Mouse (Mus musculus) intestine, embryonic 14.5 days (tissue): ENCODE results near the gene Gprin1. TPM values are rescaled to one million over a fixed set of nuclear protein-coding genes. Genes with fewer than 3 reads are reported as not detected.

Experiments
- ATAC-seq: fragments of 200-750 bp; cut with Nextera tagmentation; replicated peaks from 2 replicates; pipeline ENCODE4 v1.8.0; 2017; ENCODE audit warnings: low read depth, moderate number of reproducible peaks, moderate TSS enrichment, moderate library complexity; ENCODE audit not compliant: low FRiP score, low TSS enrichment
- DNase-seq: peaks from one replicate; pipeline ENCODE4 v3.0.0-alpha.2; 2018; ENCODE audit warnings: low spot score
- H3K27ac ChIP-seq: fragments of 300-500 bp; sonication (generic); 2 replicates; pipeline ENCODE4 v1.5.1; 2014; ENCODE audit warnings: low read depth, mild to moderate bottlenecking, control low read depth
- H3K27me3 ChIP-seq: fragments of 300-500 bp; sonication (generic); replicated peaks from 2 replicates; pipeline ENCODE4 v1.6.1; 2014; ENCODE audit warnings: low read length, control low read depth; ENCODE audit not compliant: control insufficient read depth, insufficient read depth
- H3K36me3 ChIP-seq: fragments of 300-500 bp; sonication (generic); 2 replicates; pipeline ENCODE4 v1.6.1; 2014; ENCODE audit warnings: low read length, control low read depth; ENCODE audit not compliant: control insufficient read depth, insufficient read depth
- H3K4me1 ChIP-seq: fragments of 300-500 bp; sonication (generic); replicated peaks from 2 replicates; pipeline ENCODE4 v1.6.1; 2014; ENCODE audit warnings: low read length, control low read depth, mixed read lengths; ENCODE audit not compliant: control insufficient read depth, insufficient read depth
- H3K4me2 ChIP-seq: fragments of 300-500 bp; sonication (generic); 2 replicates; pipeline ENCODE4 v1.6.1; 2014; ENCODE audit warnings: low read length
- H3K4me3 ChIP-seq: fragments of 300-500 bp; sonication (generic); 2 replicates; pipeline ENCODE4 v1.5.1; 2014; ENCODE audit warnings: low read depth, low read length, control low read depth, mixed read lengths
- H3K9ac ChIP-seq: fragments of 300-500 bp; sonication (generic); 2 replicates; pipeline ENCODE4 v1.6.1; 2014; ENCODE audit warnings: mild to moderate bottlenecking, low read length
- H3K9me3 ChIP-seq: fragments of 300-500 bp; sonication (generic); 2 replicates; pipeline ENCODE4 v1.6.1; 2016; ENCODE audit warnings: low read length, control low read depth; ENCODE audit not compliant: control insufficient read depth
- WGBS: fragments of 180-500 bp; shearing (Covaris S2); extraction: QIAGEN DNeasy Blood & Tissue Kit; methylation state at CpG from one replicate; pipeline ENCODE4 v1.1.7; 2014; 5-methylcytosine and 5-hydroxymethylcytosine counted together
- polyA plus RNA-seq: library from polyadenylated mRNA; unstranded; fragments of >200 nt; fragmentation: Nextera tagmentation; extraction: Ambion mirVana; gene quantifications from 2 replicates; pipeline ENCODE4 v1.2.1, GENCODE M21; 2014

The Gprin1 gene
- polyA plus RNA-seq: 0.60 and 0.81 TPM in 2 replicates

- 4% methylated on average over 29 of the region's 29 CpGs for WGBS
- no peaks in the 10 kb centered on the region for H3K9me3 ChIP-seq
- ATAC-seq (peak; percentile 59), DNase-seq (peak; percentile 59)
- peaks cover 29% of the 10 kb centered on the region for H3K27me3 ChIP-seq
- H3K36me3 ChIP-seq: no peaks in the 10 kb centered on the region
- H3K9ac ChIP-seq: no peak within 1 kb of the TSS
- H3K27ac ChIP-seq: no peak within 1 kb of the TSS
- peak within 1 kb of the TSS; percentile 87 for H3K4me2 ChIP-seq
- H3K4me1 ChIP-seq: 0 out of 2 replicates have a peak, but pooled peaks cover 4% of the 10 kb centered on the region
- peak within 1 kb of the TSS; percentile 46 for H3K4me3 ChIP-seq
These were observed at the start of gene Gprin1 for GRCm38 (mm10) chr13:54749864-54750411. Gene Gprin1, minus strand, starts transcription at chr13:54749874.

GRCm38 (mm10) chr13:54798740-54799139 lies 49.1 kb upstream of the Gprin1 start:
- Histone ChIP-seq H3K9me3 (no peaks in the 10 kb centered on the region), H3K9ac (no peak overlapping the region), H3K4me2 (no peak overlapping the region), H3K27ac (no peak overlapping the region), H3K36me3 (no peaks in the 10 kb centered on the region), H3K4me3 (no peak overlapping the region), H3K4me1 (no peaks in the 10 kb centered on the region), H3K27me3 (no peaks in the 10 kb centered on the region)
- DNase-seq (no peak), ATAC-seq (no peak)
- 64% methylated on average over 10 of the region's 10 CpGs for WGBS

- Histone ChIP-seq H3K27me3 (no peaks in the 10 kb centered on the region), H3K9me3 (no peaks in the 10 kb centered on the region), H3K27ac (no peak overlapping the region), H3K9ac (no peak overlapping the region), H3K4me2 (no peak overlapping the region), H3K4me1 (no peaks in the 10 kb centered on the region), H3K4me3 (no peak overlapping the region), H3K36me3 (no peaks in the 10 kb centered on the region)
- DNase-seq: no peak
- WGBS: 75% methylated on average over 16 of the region's 16 CpGs
- ATAC-seq: no peak
These were observed 48.4 kb upstream of the Gprin1 start for GRCm38 (mm10) chr13:54797861-54798643.

GRCm38 (mm10) chr13:54797356-54797755 lies 47.7 kb upstream of the Gprin1 start:
- WGBS: 41% methylated on average over 4 of the region's 4 CpGs
- no peak for ATAC-seq

GRCm38 (mm10) chr13:54794843-54795242 lies 45.2 kb upstream of the Gprin1 start:
- Histone ChIP-seq H3K4me1 (peaks cover 3% of the 10 kb centered on the region; the same call in 1 of the 2 replicates), H3K36me3 (no peaks in the 10 kb centered on the region), H3K4me3 (no peak overlapping the region), H3K4me2 (no peak overlapping the region), H3K9me3 (no peaks in the 10 kb centered on the region), H3K9ac (no peak overlapping the region), H3K27ac (no peak overlapping the region), H3K27me3 (peaks cover 8% of the 10 kb centered on the region; the same call in 1 of the 2 replicates)
- 46% methylated on average over 5 of the region's 5 CpGs for WGBS
- ATAC-seq (no peak), DNase-seq (no peak)

More at GRCm38 (mm10) chr13:54797356-54797755, 47.7 kb upstream of the Gprin1 start:
- Histone ChIP-seq H3K4me1 (no peaks in the 10 kb centered on the region), H3K9me3 (no peaks in the 10 kb centered on the region), H3K27me3 (no peaks in the 10 kb centered on the region), H3K4me3 (no peak overlapping the region), H3K4me2 (no peak overlapping the region), H3K9ac (no peak overlapping the region), H3K27ac (no peak overlapping the region), H3K36me3 (no peaks in the 10 kb centered on the region)
- peak; percentile 63 for DNase-seq

- Histone ChIP-seq H3K4me2 (no peak overlapping the region), H3K36me3 (no peaks in the 10 kb centered on the region), H3K9ac (no peak overlapping the region), H3K27me3 (peaks cover 8% of the 10 kb centered on the region; the same call in 1 of the 2 replicates), H3K27ac (no peak overlapping the region), H3K4me3 (no peak overlapping the region), H3K4me1 (peaks cover 3% of the 10 kb centered on the region; the same call in 1 of the 2 replicates), H3K9me3 (no peaks in the 10 kb centered on the region)
- WGBS: 71% methylated on average over 16 of the region's 16 CpGs
- ATAC-seq (no peak), DNase-seq (no peak)
These were observed 44.4 kb upstream of the Gprin1 start for GRCm38 (mm10) chr13:54794002-54794577.

- no peaks in the 10 kb centered on the region for H3K36me3 ChIP-seq
- H3K27me3 ChIP-seq: peaks cover 8% of the 10 kb centered on the region; the same call in 1 of the 2 replicates
- H3K27ac ChIP-seq: no peak overlapping the region
- H3K4me3 ChIP-seq: no peak overlapping the region
- no peak overlapping the region for H3K9ac ChIP-seq
- H3K4me2 ChIP-seq: no peak overlapping the region
- H3K9me3 ChIP-seq: no peaks in the 10 kb centered on the region
- ATAC-seq (no peak), DNase-seq (no peak)
- peaks cover 3% of the 10 kb centered on the region; the same call in 1 of the 2 replicates for H3K4me1 ChIP-seq
- 18% methylated on average over 21 of the region's 21 CpGs for WGBS
These were observed 42.9 kb upstream of the Gprin1 start for GRCm38 (mm10) chr13:54792259-54793230.
